Mouse (Mus musculus) liver, embryonic 12.5 days (tissue): ENCODE data around the gene Vopp1. TPM values are rescaled to one million over a fixed set of nuclear protein-coding genes. Genes with fewer than 3 reads are reported as not detected.
A peak's percentile ranks its signal among the peaks of the same experiment; 100 is the strongest.

ENCODE experiments used
- ATAC-seq: fragments of 200-750 bp; cut with Nextera tagmentation; 2 replicates; pipeline ENCODE4 v1.8.0; 2017; ENCODE audit warnings: moderate number of reproducible peaks, mild to moderate bottlenecking, moderate library complexity
- H3K27ac ChIP-seq: fragments of 300-500 bp; sonication (generic); 2 replicates; pipeline ENCODE4 v1.5.1; 2016; ENCODE audit warnings: mild to moderate bottlenecking
- H3K27me3 ChIP-seq: fragments of 300-500 bp; sonication (generic); replicated peaks from 2 replicates; pipeline ENCODE4 v1.6.1; 2016; ENCODE audit warnings: mild to moderate bottlenecking, moderate library complexity
- H3K36me3 ChIP-seq: fragments of 300-500 bp; sonication (generic); 2 replicates; pipeline ENCODE4 v1.6.1; 2016; ENCODE audit warnings: mild to moderate bottlenecking, moderate library complexity
- H3K4me1 ChIP-seq: fragments of 300-500 bp; sonication (generic); 2 replicates; pipeline ENCODE4 v1.6.1; 2016
- H3K4me2 ChIP-seq: fragments of 300-500 bp; sonication (generic); 2 replicates; pipeline ENCODE4 v1.6.1; 2016; ENCODE audit warnings: mild to moderate bottlenecking, moderate library complexity
- H3K4me3 ChIP-seq: fragments of 300-500 bp; sonication (generic); 2 replicates; pipeline ENCODE4 v1.5.1; 2016; ENCODE audit warnings: mild to moderate bottlenecking, moderate library complexity
- H3K9ac ChIP-seq: fragments of 300-500 bp; sonication (generic); 2 replicates; pipeline ENCODE4 v1.6.1; 2016; ENCODE audit warnings: mild to moderate bottlenecking, moderate library complexity
- H3K9me3 ChIP-seq: fragments of 300-500 bp; sonication (generic); replicated peaks from 2 replicates; pipeline ENCODE4 v1.6.1; 2016; ENCODE audit warnings: mild to moderate bottlenecking, moderate library complexity
- WGBS: fragments of 180-500 bp; shearing (Covaris S2); methylation state at CpG from one replicate; pipeline ENCODE4 v1.1.7; 2016; ENCODE audit not compliant: insufficient replicate concordance; 5-methylcytosine and 5-hydroxymethylcytosine counted together
- polyA plus RNA-seq: library from polyadenylated mRNA; unstranded; fragments of >200 nt; fragmentation: Nextera tagmentation; extraction: Ambion mirVana; gene quantifications from 2 replicates; pipeline ENCODE4 v1.2.1, GENCODE M21; 2016

Gene Vopp1
- polyA plus RNA-seq, 1 experiment from 2014 or later = 41.1 TPM

- H3K4me3 ChIP-seq = no peak overlapping the region
- 39% methylated on average over 1 of the region's 1 CpGs for whole genome bisulfite sequencing
These were observed 54.3 kb downstream of the Vopp1 start for GRCm38 (mm10) chr6:57770467-57771190.

GRCm38 (mm10) chr6:57768948-57769525, 55.9 kb downstream of the Vopp1 start:
- Histone ChIP-seq H3K4me1 (peaks cover 57% of the 10 kb centered on the region), H3K36me3 (peaks cover 53% of the 10 kb centered on the region), H3K9ac (peak overlapping the region; percentile 69), H3K4me3 (no peak overlapping the region), H3K4me2 (no peak overlapping the region), H3K9me3 (no peaks in the 10 kb centered on the region), H3K27ac (peak overlapping the region; percentile 96), H3K27me3 (no peaks in the 10 kb centered on the region)
- ATAC-seq = no peak
- 72% methylated on average over 7 of the region's 7 CpGs for WGBS

More at GRCm38 (mm10) chr6:57770467-57771190, 54.3 kb downstream of the Vopp1 start:
- Histone ChIP-seq H3K27ac (no peak overlapping the region), H3K4me1 (peaks cover 41% of the 10 kb centered on the region), H3K9ac (no peak overlapping the region), H3K4me2 (no peak overlapping the region), H3K9me3 (no peaks in the 10 kb centered on the region), H3K36me3 (peaks cover 50% of the 10 kb centered on the region), H3K27me3 (no peaks in the 10 kb centered on the region)
- ATAC-seq = no peak

- Histone ChIP-seq H3K4me1 (peaks cover 74% of the 10 kb centered on the region), H3K27me3 (no peaks in the 10 kb centered on the region), H3K4me3 (peak overlapping the region; percentile 25), H3K9ac (peak overlapping the region; percentile 69), H3K27ac (peak overlapping the region; percentile 96), H3K36me3 (peaks cover 46% of the 10 kb centered on the region), H3K4me2 (peak overlapping the region; percentile 63), H3K9me3 (no peaks in the 10 kb centered on the region)
- WGBS = 19% methylated on average over 8 of the region's 8 CpGs
- peak; percentile 86 for ATAC-seq
These were observed 57.7 kb downstream of the Vopp1 start for GRCm38 (mm10) chr6:57767112-57767868.

GRCm38 (mm10) chr6:57766287-57766686, 58.7 kb downstream of the Vopp1 start:
- Histone ChIP-seq H3K4me2 (peak overlapping the region; percentile 63), H3K36me3 (peaks cover 52% of the 10 kb centered on the region), H3K9ac (peak overlapping the region; percentile 69), H3K4me1 (peaks cover 80% of the 10 kb centered on the region), H3K4me3 (peak overlapping the region; percentile 25; the same call in 1 of the 2 replicates), H3K27me3 (no peaks in the 10 kb centered on the region), H3K9me3 (no peaks in the 10 kb centered on the region), H3K27ac (peak overlapping the region; percentile 96)
- WGBS = 29% methylated on average over 1 of the region's 1 CpGs
- peak; percentile 91 for ATAC-seq

- 50% methylated on average over 3 of the region's 3 CpGs for WGBS
- peak overlapping the region; percentile 63 for H3K4me2 ChIP-seq
- ATAC-seq = no peak
- H3K9ac ChIP-seq = peak overlapping the region; percentile 69
- H3K4me3 ChIP-seq = no peak overlapping the region
- H3K27ac ChIP-seq = peak overlapping the region; percentile 96
- peaks cover 82% of the 10 kb centered on the region for H3K4me1 ChIP-seq
- no peaks in the 10 kb centered on the region for H3K9me3 ChIP-seq
- peaks cover 57% of the 10 kb centered on the region for H3K36me3 ChIP-seq
- no peaks in the 10 kb centered on the region for H3K27me3 ChIP-seq
These were observed 59.7 kb downstream of the Vopp1 start for GRCm38 (mm10) chr6:57765095-57765878.

- Histone ChIP-seq H3K9me3 (no peaks in the 10 kb centered on the region), H3K4me3 (no peak overlapping the region), H3K27me3 (no peaks in the 10 kb centered on the region), H3K27ac (peak overlapping the region; percentile 67), H3K4me2 (no peak overlapping the region), H3K9ac (no peak overlapping the region), H3K4me1 (peaks cover 66% of the 10 kb centered on the region), H3K36me3 (peaks cover 61% of the 10 kb centered on the region)
- ATAC-seq = no peak
These were observed 61.9 kb downstream of the Vopp1 start for GRCm38 (mm10) chr6:57763054-57763453.

- Histone ChIP-seq H3K27me3 (no peaks in the 10 kb centered on the region), H3K4me1 (peaks cover 52% of the 10 kb centered on the region), H3K9ac (peak overlapping the region; percentile 58), H3K27ac (peak overlapping the region; percentile 80), H3K9me3 (no peaks in the 10 kb centered on the region), H3K4me2 (peak overlapping the region; percentile 53), H3K4me3 (peak overlapping the region; percentile 8; the same call in 1 of the 2 replicates), H3K36me3 (peaks cover 61% of the 10 kb centered on the region)
- peak; percentile 98 for ATAC-seq
- WGBS = 65% methylated on average over 9 of the region's 9 CpGs
These were observed 70.8 kb downstream of the Vopp1 start for GRCm38 (mm10) chr6:57753962-57754759.

GRCm38 (mm10) chr6:57745748-57746129, 79.2 kb downstream of the Vopp1 start:
- Histone ChIP-seq H3K27me3 (no peaks in the 10 kb centered on the region), H3K9me3 (no peaks in the 10 kb centered on the region), H3K27ac (peak overlapping the region; percentile 98), H3K4me1 (peaks cover 57% of the 10 kb centered on the region), H3K4me3 (no peak overlapping the region), H3K4me2 (peak overlapping the region; percentile 49), H3K36me3 (peaks cover 5% of the 10 kb centered on the region), H3K9ac (peak overlapping the region; percentile 62)
- ATAC-seq = peak; percentile 74
- WGBS = 40% methylated on average over 2 of the region's 2 CpGs

GRCm38 (mm10) chr6:57744974-57745747, 79.8 kb downstream of the Vopp1 start:
- WGBS = 49% methylated on average over 4 of the region's 4 CpGs
- Histone ChIP-seq H3K4me3 (0 out of 2 replicates have a peak overlapping the region, but pooled peaks have one; percentile 5), H3K4me1 (peaks cover 55% of the 10 kb centered on the region), H3K9me3 (no peaks in the 10 kb centered on the region), H3K36me3 (peaks cover 5% of the 10 kb centered on the region), H3K27me3 (no peaks in the 10 kb centered on the region), H3K9ac (peak overlapping the region; percentile 66), H3K27ac (peak overlapping the region; percentile 98), H3K4me2 (peak overlapping the region; percentile 51)
- ATAC-seq = peak; percentile 94

GRCm38 (mm10) chr6:57744123-57744522, 80.8 kb downstream of the Vopp1 start:
- peak overlapping the region; percentile 98 for H3K27ac ChIP-seq
- 90% methylated on average over 2 of the region's 2 CpGs for WGBS
- H3K27me3 ChIP-seq = no peaks in the 10 kb centered on the region
- ATAC-seq = no peak
- peak overlapping the region; percentile 66 for H3K9ac ChIP-seq
- H3K4me1 ChIP-seq = peaks cover 61% of the 10 kb centered on the region
- no peaks in the 10 kb centered on the region for H3K9me3 ChIP-seq
- peaks cover 5% of the 10 kb centered on the region for H3K36me3 ChIP-seq
- no peak overlapping the region for H3K4me2 ChIP-seq
- H3K4me3 ChIP-seq = no peak overlapping the region
